Mouse (Mus musculus) ES-Bruce4 (cell line): ENCODE data around the gene D2hgdh. TPM values are rescaled to one million over a fixed set of nuclear protein-coding genes. Genes with fewer than 3 reads are reported as not detected.
"Not testable (repeated sequence)": the region's sequence is repeated elsewhere in the genome, so short reads cannot be mapped to it uniquely, and the experiment has no call there.

Experiments used
- H3K27ac ChIP-seq: 2 replicates; pipeline ENCODE4 v1.5.1; 2012; ENCODE audit warnings: low read length, inconsistent platforms; ENCODE audit not compliant: insufficient read depth
- H3K27me3 ChIP-seq: 2 replicates; pipeline ENCODE4 v1.6.1; 2012; ENCODE audit warnings: mild to moderate bottlenecking, low read length, inconsistent platforms; ENCODE audit not compliant: control insufficient read depth, poor library complexity, insufficient read depth, severe bottlenecking
- H3K36me3 ChIP-seq: 2 replicates; pipeline ENCODE4 v1.6.1; 2012; ENCODE audit warnings: inconsistent platforms, mild to moderate bottlenecking, low read length, moderate library complexity; ENCODE audit not compliant: control insufficient read depth, poor library complexity, insufficient read depth, severe bottlenecking
- H3K4me1 ChIP-seq: one replicate; pipeline ENCODE4 v1.8.1; 2011; ENCODE audit warnings: low read length; ENCODE audit not compliant: control insufficient read depth, insufficient read depth
- H3K4me3 ChIP-seq: 2 replicates; pipeline ENCODE4 v1.5.1; 2011; ENCODE audit warnings: low read depth, mild to moderate bottlenecking, low read length
- H3K9ac ChIP-seq: 2 replicates; pipeline ENCODE4 v1.6.1; 2012; ENCODE audit warnings: low read depth, mild to moderate bottlenecking, inconsistent platforms; ENCODE audit not compliant: poor library complexity, severe bottlenecking
- H3K9me3 ChIP-seq: replicated peaks from 2 replicates; pipeline ENCODE4 v1.6.1; 2012; ENCODE audit warnings: mild to moderate bottlenecking, low read length, inconsistent platforms; ENCODE audit not compliant: control insufficient read depth, poor library complexity, insufficient read depth, severe bottlenecking
- CTCF ChIP-seq: IDR thresholded peaks from one replicate; pipeline ENCODE4 v1.8.1; 2011; ENCODE audit warnings: low read depth, low read length
- polyA plus RNA-seq: library from polyadenylated mRNA; stranded (reverse); fragments of >200 nt; gene quantifications from 2 replicates; pipeline ENCODE4 v1.2.4, GENCODE M21; 2011; ENCODE audit warnings: low read depth; ENCODE audit not compliant: missing spikeins, insufficient read depth, insufficient read length

Gene D2hgdh
- polyA plus RNA-seq, 1 experiment, result 23.4 TPM

DNA sequence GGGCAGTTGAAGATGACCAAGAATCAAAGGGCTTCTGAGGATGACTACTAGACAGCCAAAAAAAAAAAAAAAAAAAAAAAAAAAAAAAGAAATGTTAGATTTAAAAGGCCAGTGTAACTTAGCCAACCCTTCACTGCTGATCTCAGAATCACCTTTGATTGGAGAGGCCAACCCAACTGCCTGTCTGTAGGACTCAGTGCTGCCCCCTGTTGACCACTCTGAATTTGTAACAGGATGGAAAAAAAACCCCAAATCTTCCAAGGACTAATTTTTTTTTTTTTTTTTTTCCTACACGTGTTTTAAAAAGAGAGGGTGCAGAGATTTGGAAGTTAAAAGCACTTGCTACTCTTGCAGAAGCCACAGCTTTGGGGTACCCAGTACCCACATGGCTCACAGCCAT, 66.2 kb downstream of the D2hgdh start:
- H3K36me3 ChIP-seq, H3K27me3 ChIP-seq, H3K9me3 ChIP-seq, H3K9ac ChIP-seq, H3K4me1 ChIP-seq, H3K27ac ChIP-seq, H3K4me3 ChIP-seq: not testable (repeated sequence)
- peak; percentile 22 for TF ChIP-seq CTCF

DNA sequence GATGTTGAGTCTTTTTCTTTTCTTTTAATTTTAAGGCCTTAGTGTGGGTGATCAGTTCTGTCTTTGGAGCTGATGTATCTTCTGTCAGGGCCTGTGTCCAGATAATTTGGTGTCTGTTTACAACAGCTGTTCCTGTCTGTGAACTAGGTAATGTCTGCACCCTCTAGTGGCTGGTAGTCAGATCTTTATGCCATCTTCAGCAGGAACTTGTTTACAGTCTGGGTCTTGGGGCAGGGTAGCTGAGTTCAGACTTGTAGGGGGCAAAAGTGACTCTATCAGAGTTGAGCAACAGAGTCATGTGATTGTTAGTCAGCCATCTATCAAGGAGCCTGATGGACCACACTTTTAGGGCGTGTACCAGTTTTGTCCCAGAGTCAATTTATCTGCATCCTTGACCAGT, 72.7 kb downstream of the D2hgdh start:
- H3K27ac ChIP-seq, H3K36me3 ChIP-seq: not testable (repeated sequence)

DNA sequence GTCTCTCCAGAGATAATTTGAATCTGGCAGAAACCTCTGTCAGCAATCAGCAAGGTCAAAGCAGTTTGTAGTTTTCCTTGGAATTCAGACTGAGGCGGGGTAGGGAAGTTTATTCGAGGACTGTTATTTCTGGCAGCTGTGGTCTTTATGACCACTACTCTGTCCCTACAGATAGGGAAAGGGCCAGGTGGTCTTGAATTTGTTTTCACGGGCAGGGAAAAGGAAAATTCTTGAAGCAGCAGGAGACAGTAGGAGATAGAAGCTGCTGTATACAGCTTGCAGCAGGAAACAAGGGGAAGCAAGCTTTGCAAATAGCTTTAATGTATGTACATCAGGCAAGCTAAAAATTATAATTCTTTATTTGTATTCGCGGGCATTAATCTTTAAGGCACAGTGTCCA, 76.6 kb downstream of the D2hgdh start:
- H3K4me1 ChIP-seq, H3K27me3 ChIP-seq, H3K9me3 ChIP-seq, H3K9ac ChIP-seq, H3K36me3 ChIP-seq, H3K4me3 ChIP-seq, H3K27ac ChIP-seq: not testable (repeated sequence)

More for the DNA sequence above, 72.7 kb downstream of the D2hgdh start:
- H3K4me3 ChIP-seq, H3K9me3 ChIP-seq, H3K27me3 ChIP-seq, H3K4me1 ChIP-seq, H3K9ac ChIP-seq: not testable (repeated sequence)

Other genes starting within 250 kb of the D2hgdh start
- gene Stk25, start 166.2 kb upstream of the D2hgdh start, polyA plus RNA-seq, result 77.7 and 79.6 TPM in 2 replicates
- 6.3 and 6.6 TPM in 2 replicates for gene Bok, start 139.2 kb upstream of the D2hgdh start, polyA plus RNA-seq
- 75.9 and 92.7 TPM in 2 replicates for gene Atg4b, start 73.4 kb upstream of the D2hgdh start, polyA plus RNA-seq
- 44.8 and 51.5 TPM in 2 replicates for gene Thap4, start 70.0 kb upstream of the D2hgdh start, polyA plus RNA-seq
- 179 and 191 TPM in 2 replicates for gene Dtymk, start 23.0 kb upstream of the D2hgdh start, polyA plus RNA-seq
- gene Ing5, start 20.9 kb upstream of the D2hgdh start, polyA plus RNA-seq, result 33.9 and 34.2 TPM in 2 replicates
- gene Gal3st2, start 36.4 kb downstream of the D2hgdh start, polyA plus RNA-seq, result not detected in 2 replicates
- 0.31 TPM in 1 of 2 replicates, not detected in the other for gene Gal3st2b, start 93.4 kb downstream of the D2hgdh start, polyA plus RNA-seq
- 0.09 and 0.12 TPM in 2 replicates for gene Gal3st2c, start 165.6 kb downstream of the D2hgdh start, polyA plus RNA-seq
- gene Neu4, start 195.5 kb downstream of the D2hgdh start, polyA plus RNA-seq, result not detected in 2 replicates
- gene Pdcd1, start 227.6 kb downstream of the D2hgdh start, polyA plus RNA-seq, result not detected in 2 replicates